Mouse (Mus musculus) layer of hippocampus, postnatal 14 days (tissue): ENCODE measurements at regions not wholly inside any gene's neighbourhood (a gene's known extent, or its start where the extent isn't known, plus 50 kb on each side); places are given as distances from the start of the nearest gene placed in this dataset.
"Not testable (repeated sequence)": the region's sequence is repeated elsewhere in the genome, so short reads cannot be mapped to it uniquely, and the experiment has no call there.

Experiments used
- DNase-seq, 2 experiments: peaks; one replicate each; pipeline ENCODE4 v3.0.0; 2021 to 2022; ENCODE audit warnings: low spot score in 2 of 2, mixed read lengths in 1 of 2

GRCm38 (mm10) chr1:140903747-140904146 lies 657.8 kb downstream of the Kcnt2 start:
- DNase-seq, result not testable (repeated sequence)

DNA sequence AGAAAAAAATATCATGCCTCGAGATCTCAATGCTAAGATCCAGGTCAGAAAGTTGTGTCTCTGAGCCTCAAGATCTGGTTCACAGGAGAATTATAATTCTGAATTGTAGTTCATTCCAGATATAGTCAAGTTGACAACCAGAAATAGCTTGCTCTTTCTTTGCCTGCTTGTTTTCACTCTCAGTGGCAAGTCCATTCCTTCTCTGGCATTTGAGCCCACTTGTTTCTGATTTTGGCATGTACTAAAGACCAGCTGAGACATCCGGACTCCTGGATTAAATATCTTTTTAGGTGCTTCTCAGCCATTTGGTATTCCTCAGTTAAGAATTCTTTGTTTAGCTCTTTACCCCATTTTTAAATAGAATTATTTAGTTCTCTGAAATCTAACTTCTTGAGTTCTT lies 667.6 kb downstream of the Kcnt2 start:
- DNase-seq, result no peak

GRCm38 (mm10) chr1:140940348-140940747 lies 694.4 kb downstream of the Kcnt2 start:
- peak in 1 of 2 experiments; percentile 8 for DNase-seq

GRCm38 (mm10) chr1:140958856-140959255 lies 712.9 kb downstream of the Kcnt2 start:
- DNase-seq, result no peak

GRCm38 (mm10) chr1:141001821-141002220 lies 755.9 kb downstream of the Kcnt2 start:
- DNase-seq, result no peak
